Mouse (Mus musculus) heart, postnatal 0 days (tissue): Measurements from ENCODE around the gene P3h1. TPM values are rescaled to one million over a fixed set of nuclear protein-coding genes. Genes with fewer than 3 reads are reported as not detected.

Source experiments
- ATAC-seq: fragments of 200-750 bp; cut with Nextera tagmentation; 2 replicates; pipeline ENCODE4 v1.8.0; 2017; ENCODE audit warnings: low read depth, moderate number of reproducible peaks, moderate library complexity; ENCODE audit not compliant: insufficient read depth
- DNase-seq: peaks from one replicate; pipeline ENCODE4 v3.0.0-alpha.2; 2016; ENCODE audit warnings: low spot score
- H3K27ac ChIP-seq: fragments of 300-500 bp; sonication (generic); 2 replicates; pipeline ENCODE4 v1.5.1; 2014; ENCODE audit warnings: low read depth, mild to moderate bottlenecking
- H3K27me3 ChIP-seq: fragments of 300-500 bp; sonication (generic); 2 replicates; pipeline ENCODE4 v1.6.1; 2014; ENCODE audit warnings: low read length, mixed read lengths; ENCODE audit not compliant: control insufficient read depth, insufficient read depth
- H3K36me3 ChIP-seq: fragments of 300-500 bp; sonication (generic); replicated peaks from 2 replicates; pipeline ENCODE4 v1.6.1; 2014; ENCODE audit warnings: low read length, mixed read lengths; ENCODE audit not compliant: control insufficient read depth, insufficient read depth
- H3K4me1 ChIP-seq: fragments of 300-500 bp; sonication (generic); 2 replicates; pipeline ENCODE4 v1.6.1; 2014; ENCODE audit warnings: antibody characterized with exemption; ENCODE audit not compliant: control insufficient read depth, insufficient read depth
- H3K4me2 ChIP-seq: fragments of 300-500 bp; sonication (generic); 2 replicates; pipeline ENCODE4 v1.6.1; 2014; ENCODE audit warnings: low read depth, mild to moderate bottlenecking, low read length, moderate library complexity
- H3K4me3 ChIP-seq: fragments of 300-500 bp; sonication (generic); 2 replicates; pipeline ENCODE4 v1.5.1; 2014; ENCODE audit warnings: low read depth, low read length
- H3K9ac ChIP-seq: fragments of 300-500 bp; sonication (generic); replicated peaks from 2 replicates; pipeline ENCODE4 v1.6.1; 2014; ENCODE audit warnings: low read depth, low read length, mixed read lengths
- H3K9me3 ChIP-seq: fragments of 300-500 bp; sonication (generic); replicated peaks from 2 replicates; pipeline ENCODE4 v1.6.1; 2016; ENCODE audit warnings: low read length; ENCODE audit not compliant: control insufficient read depth
- CTCF ChIP-seq: IDR thresholded peaks from 2 replicates; pipeline ENCODE4 v1.5.1; 2016; ENCODE audit warnings: antibody characterized with exemption, control low read depth, low read depth
- EP300 ChIP-seq: IDR thresholded peaks from 2 replicates; pipeline ENCODE4 v1.6.1; 2016; ENCODE audit warnings: antibody characterized with exemption, low read depth
- WGBS: fragments of 180-500 bp; shearing (Covaris S2); extraction: QIAGEN DNeasy Blood & Tissue Kit; methylation state at CpG from one replicate; pipeline ENCODE4 v1.1.7; 2014; 5-methylcytosine and 5-hydroxymethylcytosine counted together
- polyA plus RNA-seq: library from polyadenylated mRNA; unstranded; fragments of >200 nt; fragmentation: Nextera tagmentation; extraction: Ambion mirVana; gene quantifications from 2 replicates; pipeline ENCODE4 v1.2.1, GENCODE M21; 2015
- total RNA-seq: library from RNA; depleted of rRNA; stranded (reverse); fragments of >200 nt; gene quantifications from 2 replicates; pipeline ENCODE4 v1.2.3, GENCODE M21; 2014; ENCODE audit warnings: low replicate concordance

P3h1 gene
- total and polyA plus RNA-seq, 2 experiments from 2014 or later, result 20.5 to 40.8 TPM

DNA sequence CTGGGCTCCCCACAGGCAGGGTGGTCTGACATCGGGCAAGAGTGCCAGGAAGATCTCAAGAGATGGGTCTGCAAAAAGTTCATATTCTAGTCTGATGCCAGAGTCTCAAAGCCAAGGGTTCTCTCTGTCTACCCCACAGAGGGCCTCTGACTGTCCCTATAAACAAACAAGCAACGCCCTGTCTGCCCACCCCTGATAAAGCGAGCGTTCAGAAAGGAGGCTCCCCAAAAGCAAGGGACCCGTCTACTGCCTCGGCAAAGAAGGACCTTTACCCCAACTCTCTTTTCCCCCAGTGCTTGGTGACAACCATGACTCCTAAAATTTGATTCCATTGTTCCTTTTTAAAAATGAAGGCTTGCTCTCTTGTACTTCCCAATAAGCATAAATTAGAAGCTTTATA, 42.9 kb upstream of the P3h1 start, which contains the start of gene Ermap:
Gene Ermap, minus strand, starts transcription at position 148 of the 400 bp plus-strand sequence.
- DNase-seq (no peak), ATAC-seq (no peak)
- Histone ChIP-seq H3K4me1 (no peaks in the 10 kb centered on the region), H3K27ac (no peak within 1 kb of the TSS), H3K36me3 (no peaks in the 10 kb centered on the region), H3K4me3 (no peak within 1 kb of the TSS), H3K9ac (no peak within 1 kb of the TSS), H3K9me3 (no peaks in the 10 kb centered on the region), H3K4me2 (no peak within 1 kb of the TSS), H3K27me3 (no peaks in the 10 kb centered on the region)
- TF ChIP-seq EP300 (no peak), CTCF (no peak)
- WGBS, result 67% methylated on average over 6 of the region's 6 CpGs

DNA sequence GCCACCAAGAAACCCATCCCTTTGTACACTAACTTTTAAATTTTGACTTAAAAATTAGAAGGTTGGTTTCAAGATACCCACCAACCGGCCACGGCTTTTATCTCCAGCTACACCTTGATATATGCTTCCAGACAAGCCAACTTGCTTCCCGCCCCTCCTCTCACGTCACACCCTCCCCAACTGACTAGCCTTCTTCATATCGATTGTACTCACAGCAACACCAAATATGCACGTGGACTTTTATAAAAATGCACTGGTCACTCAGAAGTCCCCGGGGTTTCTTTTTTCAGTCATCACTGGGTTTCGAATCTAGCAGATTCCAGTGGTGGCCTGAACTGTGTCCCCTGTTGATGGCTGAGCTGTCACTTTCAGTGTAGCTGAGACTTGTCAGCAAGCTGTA, 42.1 kb upstream of the P3h1 start:
- no peaks in the 10 kb centered on the region for H3K36me3 ChIP-seq
- no peak for ATAC-seq
- TF ChIP-seq EP300, result no peak
- H3K9me3 ChIP-seq, result no peaks in the 10 kb centered on the region
- 68% methylated on average over 8 of the region's 8 CpGs for WGBS
- H3K4me3 ChIP-seq, result no peak overlapping the region
- no peak overlapping the region for H3K4me2 ChIP-seq
- H3K27ac ChIP-seq, result no peak overlapping the region
- H3K4me1 ChIP-seq, result peaks cover under 1% of the 10 kb centered on the region; the same call in 1 of the 2 replicates
- DNase-seq, result no peak
- H3K27me3 ChIP-seq, result no peaks in the 10 kb centered on the region
- H3K9ac ChIP-seq, result no peak overlapping the region

DNA sequence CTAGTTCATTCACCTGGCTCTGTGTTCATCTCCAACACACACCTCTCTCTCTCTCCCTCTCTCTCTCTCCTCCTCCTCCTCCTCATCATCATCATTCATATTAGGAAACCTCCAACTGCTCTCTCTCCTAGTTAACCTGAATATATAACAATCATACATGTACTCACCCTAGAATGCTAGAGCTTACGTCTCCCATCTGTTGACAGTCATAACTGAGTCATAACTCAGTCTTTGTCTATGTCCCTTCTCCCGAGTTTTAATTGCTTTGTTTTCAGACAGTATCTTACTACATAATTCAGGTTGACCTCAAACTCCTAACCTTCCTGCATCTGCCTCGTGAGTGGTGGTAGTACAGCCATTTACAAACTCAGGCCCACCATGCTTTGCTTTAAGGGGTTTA, 41.4 kb upstream of the P3h1 start:
- H3K27me3 ChIP-seq, result no peaks in the 10 kb centered on the region
- peaks cover 7% of the 10 kb centered on the region for H3K4me1 ChIP-seq
- no peak overlapping the region for H3K4me2 ChIP-seq
- H3K36me3 ChIP-seq, result no peaks in the 10 kb centered on the region
- H3K27ac ChIP-seq, result no peak overlapping the region
- TF ChIP-seq CTCF, result no peak
- TF ChIP-seq EP300, result no peak
- H3K9ac ChIP-seq, result no peak overlapping the region
- WGBS, result 67% methylated on average over 3 of the region's 3 CpGs
- no peak overlapping the region for H3K4me3 ChIP-seq
- no peaks in the 10 kb centered on the region for H3K9me3 ChIP-seq
- no peak for ATAC-seq
- no peak for DNase-seq

DNA sequence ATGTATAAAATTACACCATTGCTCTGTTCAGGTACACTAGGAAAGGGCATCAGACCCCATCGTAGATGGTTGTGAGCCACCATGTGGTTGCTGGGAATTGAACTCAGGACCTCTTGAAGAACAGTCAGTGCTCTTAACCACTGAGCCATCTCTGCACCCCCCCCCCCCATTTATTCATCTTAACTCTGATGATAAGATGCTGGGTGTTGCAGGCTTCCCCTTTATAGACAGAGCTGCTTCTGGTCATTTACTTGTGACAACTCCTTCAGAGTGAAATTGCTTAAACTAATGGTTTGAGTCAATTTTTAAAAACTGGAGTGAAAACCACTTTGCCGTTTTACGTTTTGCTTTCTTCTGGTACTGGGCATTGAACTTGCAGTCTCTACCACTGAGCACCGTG, 40.0 kb upstream of the P3h1 start:
- WGBS, result 88% methylated on average over 4 of the region's 4 CpGs
- Histone ChIP-seq H3K27me3 (no peaks in the 10 kb centered on the region), H3K36me3 (no peaks in the 10 kb centered on the region), H3K27ac (no peak overlapping the region), H3K4me2 (no peak overlapping the region), H3K9ac (no peak overlapping the region), H3K4me1 (peaks cover 7% of the 10 kb centered on the region), H3K4me3 (no peak overlapping the region), H3K9me3 (no peaks in the 10 kb centered on the region)
- TF ChIP-seq EP300, result no peak
- TF ChIP-seq CTCF, result no peak
- ATAC-seq (no peak), DNase-seq (no peak)

DNA sequence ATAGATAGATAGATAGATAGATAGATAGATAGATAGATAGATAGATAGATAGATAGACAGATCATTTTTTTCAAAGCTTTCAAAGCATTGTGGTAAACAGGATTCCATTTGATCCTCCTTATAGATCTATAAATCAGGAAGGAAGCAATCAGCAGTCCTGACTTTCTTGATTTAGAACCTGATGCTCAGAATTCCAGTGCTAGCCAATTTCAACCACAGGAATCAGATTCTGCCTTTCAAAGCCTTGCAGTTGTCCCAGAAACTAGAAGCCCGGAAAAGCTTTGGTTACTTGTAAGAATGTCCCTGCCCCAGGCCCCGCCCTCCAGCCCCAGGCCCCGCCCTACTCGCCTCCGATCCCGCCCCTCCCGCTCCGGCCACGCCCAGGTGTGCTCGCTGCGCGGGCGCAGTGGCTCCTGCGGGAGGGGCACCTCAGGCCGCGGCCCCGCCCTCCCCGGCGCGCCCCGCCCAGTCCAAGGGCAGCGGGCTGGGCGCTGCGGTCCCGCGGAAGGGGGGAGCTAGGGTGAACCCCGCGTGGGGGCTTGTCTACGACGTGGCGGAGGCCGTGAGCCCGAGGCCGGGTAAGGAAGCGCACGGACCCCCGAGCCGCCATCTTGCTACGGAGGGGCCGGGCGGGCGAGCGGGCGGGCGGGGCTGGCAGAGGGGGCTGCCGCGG, 37.7 kb upstream of the P3h1 start, which contains the start of gene Svbp:
Gene Svbp, plus strand, starts transcription at position 398 of the 673 bp plus-strand sequence.
- H3K27me3 ChIP-seq, result no peaks in the 10 kb centered on the region
- peak within 1 kb of the TSS; percentile 72 for H3K27ac ChIP-seq
- H3K36me3 ChIP-seq, result no peaks in the 10 kb centered on the region
- H3K9ac ChIP-seq, result peak within 1 kb of the TSS; percentile 88
- peaks cover 7% of the 10 kb centered on the region for H3K4me1 ChIP-seq
- under 1% methylated on average over 32 of the region's 47 CpGs for WGBS
- DNase-seq, result peak; percentile 86
- peak within 1 kb of the TSS; percentile 90 for H3K4me3 ChIP-seq
- H3K4me2 ChIP-seq, result peak within 1 kb of the TSS; percentile 66
- ATAC-seq, result peak; percentile 98
- no peak for TF ChIP-seq CTCF
- H3K9me3 ChIP-seq, result no peaks in the 10 kb centered on the region

DNA sequence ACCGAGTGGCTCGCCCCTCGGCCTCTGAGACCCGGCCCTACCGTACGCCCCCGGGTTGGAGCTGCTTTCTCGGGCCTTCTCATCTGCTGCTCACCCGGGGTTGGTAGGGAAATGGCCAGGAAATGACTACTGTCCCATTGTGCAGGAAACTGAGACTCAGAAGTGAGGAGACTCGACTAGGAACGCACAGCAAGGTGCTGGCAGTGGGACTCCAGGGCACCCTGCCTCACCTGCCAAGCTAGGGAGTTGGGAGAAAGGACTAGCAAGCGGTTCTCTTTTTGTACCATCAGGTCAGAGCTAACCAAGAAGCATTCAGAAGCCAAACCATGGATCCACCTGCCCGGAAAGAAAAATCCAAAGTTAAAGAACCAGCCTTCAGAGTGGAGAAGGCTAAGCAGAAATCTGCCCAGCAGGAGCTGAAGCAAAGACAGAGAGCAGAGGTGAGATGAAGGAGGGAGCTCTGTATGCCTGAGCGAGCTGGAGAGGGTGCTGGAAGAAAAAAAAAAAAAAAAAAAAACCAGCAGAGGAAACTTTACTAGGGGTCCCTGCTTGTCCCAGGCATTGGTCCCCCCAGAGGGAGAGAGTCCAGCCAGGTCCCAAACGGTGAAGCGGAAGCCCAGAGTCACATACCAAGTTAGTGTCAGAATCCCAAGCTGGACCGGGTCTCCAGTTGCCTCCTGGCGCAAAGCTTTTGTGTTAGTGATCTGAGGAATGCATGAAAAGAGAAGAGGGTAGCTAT, 37.0 kb upstream of the P3h1 start:
- Histone ChIP-seq H3K27me3 (no peaks in the 10 kb centered on the region), H3K36me3 (peaks cover 2% of the 10 kb centered on the region; the same call in 1 of the 2 replicates), H3K4me3 (peak overlapping the region; percentile 90), H3K9me3 (no peaks in the 10 kb centered on the region), H3K27ac (peak overlapping the region; percentile 72), H3K4me2 (peak overlapping the region; percentile 66), H3K4me1 (peaks cover 7% of the 10 kb centered on the region), H3K9ac (peak overlapping the region; percentile 88)
- ATAC-seq (no peak), DNase-seq (no peak)
- TF ChIP-seq CTCF (no peak), EP300 (no peak)
- 12% methylated on average over 18 of the region's 18 CpGs for WGBS
